Mouse (Mus musculus) G1E (cell line): ENCODE measurements around the gene Ufc1. TPM values are rescaled to one million over a fixed set of nuclear protein-coding genes. Genes with fewer than 3 reads are reported as not detected.

Experiments
- ATAC-seq: 2 replicates; pipeline ENCODE4 v1.8.0; 2016; ENCODE audit warnings: mild to moderate bottlenecking; ENCODE audit not compliant: insufficient number of reproducible peaks, poor library complexity, low FRiP score, severe bottlenecking; ENCODE audit errors: extremely low read depth
- DNase-seq: peaks from one replicate; pipeline ENCODE4 v3.0.0; 2012; ENCODE audit warnings: low spot score
- H3K27me3 ChIP-seq: 2 replicates; pipeline ENCODE4 v1.6.1; 2012; ENCODE audit warnings: mild to moderate bottlenecking, low read length, inconsistent platforms; ENCODE audit not compliant: insufficient read depth
- H3K36me3 ChIP-seq: replicated peaks from 2 replicates; pipeline ENCODE3; 2012; ENCODE audit warnings: mild to moderate bottlenecking, inconsistent platforms
- H3K4me1 ChIP-seq: 2 replicates; pipeline ENCODE4 v1.6.1; 2012; ENCODE audit warnings: low read depth, low read length, inconsistent platforms, mixed read lengths; ENCODE audit not compliant: insufficient read depth
- H3K4me3 ChIP-seq: 2 replicates; pipeline ENCODE4 v1.5.1; 2012; ENCODE audit warnings: low read depth, mild to moderate bottlenecking, inconsistent platforms, low read length, moderate library complexity, mixed read lengths
- H3K9me3 ChIP-seq: replicated peaks from 2 replicates; pipeline ENCODE4 v1.6.1; 2012; ENCODE audit warnings: inconsistent platforms
- CTCF ChIP-seq: IDR thresholded peaks from 2 replicates; pipeline ENCODE4 v1.5.1; 2012; ENCODE audit warnings: low read depth, low read length, inconsistent platforms, mixed read lengths
- GATA1 ChIP-seq: IDR thresholded peaks from 2 replicates; pipeline ENCODE4 v1.6.1; 2012; ENCODE audit warnings: borderline replicate concordance, low read length, inconsistent platforms, mixed read lengths
- GATA2 ChIP-seq: IDR thresholded peaks from 2 replicates; pipeline ENCODE4 v1.6.1; 2012; ENCODE audit warnings: low read depth, low read length, inconsistent platforms, borderline replicate concordance
- POLR2AphosphoS5 ChIP-seq: IDR thresholded peaks from 2 replicates; pipeline ENCODE4 v1.6.1; 2012; ENCODE audit warnings: low read depth, low read length, inconsistent platforms; ENCODE audit not compliant: insufficient replicate concordance
- TAL1 ChIP-seq: conservative IDR thresholded peaks from 2 replicates; pipeline ENCODE4 v1.6.1; 2012; ENCODE audit warnings: low read depth, low read length, inconsistent platforms, mixed read lengths
- polyA plus RNA-seq: library from polyadenylated mRNA; stranded (reverse); fragments of >175 nt; gene quantifications from 2 replicates; pipeline ENCODE4 v1.2.3, GENCODE M21; 2012
- total RNA-seq, 2 experiments: library from RNA; stranded (forward) in 1 of 2; stranded (reverse) in 1 of 2; fragments of 200-1000 nt in 1 of 2; fragments of >200 nt in 1 of 2; fragmentation: Nextera tagmentation in 1 of 2; gene quantifications; 2 replicates each; pipeline ENCODE4 v1.2.3; 2014 to 2017

Gene Ufc1
- total and polyA plus RNA-seq, 3 experiments = 34.3 to 111 (median 47.9) TPM

DNA sequence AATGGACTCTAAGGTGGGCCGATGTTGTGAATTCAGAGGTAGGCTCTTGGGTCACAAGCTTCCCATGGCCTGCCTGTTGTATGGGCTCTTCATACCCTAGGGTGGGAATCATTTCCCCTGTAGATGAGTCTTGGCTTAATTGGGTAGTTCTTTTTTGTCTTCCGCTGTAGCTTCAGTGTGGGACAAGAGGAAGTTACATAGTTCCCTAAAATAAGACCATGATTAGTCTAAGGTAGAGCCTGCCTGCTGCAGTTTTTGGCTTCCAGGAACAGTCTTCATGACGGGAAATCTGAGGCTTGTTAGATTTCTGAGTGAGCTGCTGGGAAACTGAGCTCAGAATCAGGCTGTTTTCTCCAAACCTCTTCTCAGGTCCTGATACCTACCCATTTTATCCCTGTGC, 22.7 kb downstream of the Ufc1 start:
- no peaks in the 10 kb centered on the region for H3K9me3 ChIP-seq
- H3K4me3 ChIP-seq = peak overlapping the region; percentile 42; the same call in 1 of the 2 replicates
- H3K4me1 ChIP-seq = peaks cover 73% of the 10 kb centered on the region
- H3K27me3 ChIP-seq = no peaks in the 10 kb centered on the region
- ATAC-seq (no peak), DNase-seq (no peak)
- TF ChIP-seq GATA2 (no peak), TAL1 (no peak), POLR2AphosphoS5 (no peak), GATA1 (no peak), CTCF (no peak)
- H3K36me3 ChIP-seq = peaks cover 56% of the 10 kb centered on the region

GRCm38 (mm10) chr1:171271622-171272021, 23.2 kb downstream of the Ufc1 start:
- no peak for ATAC-seq
- peaks cover 69% of the 10 kb centered on the region for H3K4me1 ChIP-seq

DNA sequence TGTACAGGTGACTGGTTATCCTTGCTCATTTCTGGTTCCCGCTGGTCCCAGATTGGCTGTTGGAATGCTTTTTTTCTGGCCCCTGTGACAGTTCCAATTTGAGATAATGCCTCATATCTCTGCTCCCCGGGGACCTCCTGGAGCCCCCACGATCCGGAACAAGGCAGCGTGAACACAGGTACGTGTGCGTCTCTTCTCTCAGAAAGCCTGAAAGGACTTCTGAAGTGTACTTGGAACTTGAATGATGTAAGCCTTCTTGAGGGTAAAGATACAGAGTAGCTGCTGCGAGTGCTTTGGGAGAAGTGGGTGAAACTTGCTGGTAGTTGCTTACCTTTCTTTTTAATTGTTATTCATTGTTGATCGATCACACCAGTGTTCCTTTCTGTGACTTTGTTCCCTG, 23.6 kb downstream of the Ufc1 start:
- Histone ChIP-seq H3K36me3 (peaks cover 47% of the 10 kb centered on the region), H3K4me3 (peak overlapping the region; percentile 97), H3K4me1 (peaks cover 69% of the 10 kb centered on the region), H3K9me3 (no peaks in the 10 kb centered on the region), H3K27me3 (no peaks in the 10 kb centered on the region)
- ATAC-seq (no peak), DNase-seq (no peak)
- TF ChIP-seq TAL1 (0 out of 2 replicates have a peak, but pooled peaks have one; percentile 13), CTCF (no peak)

More at GRCm38 (mm10) chr1:171271622-171272021, 23.2 kb downstream of the Ufc1 start:
- H3K9me3 ChIP-seq = no peaks in the 10 kb centered on the region
- no peaks in the 10 kb centered on the region for H3K27me3 ChIP-seq
- no peak for DNase-seq
- H3K36me3 ChIP-seq = peaks cover 52% of the 10 kb centered on the region
- TF ChIP-seq CTCF (no peak), POLR2AphosphoS5 (no peak), GATA2 (no peak), TAL1 (no peak), GATA1 (no peak)
- peak overlapping the region; percentile 42; the same call in 1 of the 2 replicates for H3K4me3 ChIP-seq

GRCm38 (mm10) chr1:171270573-171270900, 24.3 kb downstream of the Ufc1 start:
- no peaks in the 10 kb centered on the region for H3K27me3 ChIP-seq
- TF ChIP-seq TAL1 = no peak
- TF ChIP-seq CTCF = no peak
- no peak for TF ChIP-seq GATA2
- no peak for TF ChIP-seq POLR2AphosphoS5
- no peak for TF ChIP-seq GATA1
- H3K36me3 ChIP-seq = peaks cover 41% of the 10 kb centered on the region
- no peaks in the 10 kb centered on the region for H3K9me3 ChIP-seq
- H3K4me3 ChIP-seq = peak overlapping the region; percentile 97
- ATAC-seq (no peak; the same call in 1 of the 2 replicates), DNase-seq (no peak)
- peaks cover 63% of the 10 kb centered on the region for H3K4me1 ChIP-seq

- no peaks in the 10 kb centered on the region for H3K27me3 ChIP-seq
Measured at GRCm38 (mm10) chr1:171269848-171270572, 24.8 kb downstream of the Ufc1 start, which contains the start of gene B4galt3. Gene B4galt3 (plus strand): TSS chr1:171270328.

DNA sequence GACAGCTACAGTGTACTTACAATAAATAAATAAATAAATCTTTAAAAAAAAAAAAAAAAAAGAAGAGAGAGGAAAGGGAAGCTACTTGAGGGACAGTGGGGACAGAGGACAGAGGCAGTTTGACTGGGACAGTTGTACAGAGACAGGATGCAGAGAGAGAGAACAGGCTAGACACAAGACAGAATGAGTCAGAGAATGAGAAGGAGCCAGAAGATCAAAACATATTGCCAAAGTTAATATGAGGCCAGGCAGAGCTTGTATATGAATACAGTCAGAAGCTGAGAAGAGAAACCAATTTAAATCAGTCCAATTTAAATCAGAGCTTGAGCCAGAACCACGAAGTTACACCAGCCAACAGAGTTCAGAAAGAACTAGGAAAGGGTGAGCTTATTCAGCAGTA, 26.5 kb downstream of the Ufc1 start:
- ATAC-seq (no peak), DNase-seq (no peak)
- no peaks in the 10 kb centered on the region; the same call in 1 of the 2 replicates for H3K27me3 ChIP-seq
- no peaks in the 10 kb centered on the region for H3K9me3 ChIP-seq
- H3K4me1 ChIP-seq = peaks cover 45% of the 10 kb centered on the region
- H3K4me3 ChIP-seq = no peak overlapping the region
- H3K36me3 ChIP-seq = peaks cover 19% of the 10 kb centered on the region
- TF ChIP-seq TAL1 (no peak), GATA2 (no peak)

More at GRCm38 (mm10) chr1:171269848-171270572, 24.8 kb downstream of the Ufc1 start, which contains the start of gene B4galt3:
- H3K4me1 ChIP-seq = peaks cover 60% of the 10 kb centered on the region
- H3K4me3 ChIP-seq = peak within 1 kb of the TSS; percentile 97
- H3K9me3 ChIP-seq = no peaks in the 10 kb centered on the region
- TF ChIP-seq GATA1 (no peak), TAL1 (no peak), GATA2 (no peak)
- H3K36me3 ChIP-seq = peaks cover 36% of the 10 kb centered on the region
- ATAC-seq = peak; percentile 87
- peak; percentile 90 for DNase-seq
